Mouse (Mus musculus): Measurements from ENCODE around the gene Smok2a. TPM values are rescaled to one million over a fixed set of nuclear protein-coding genes. Genes with fewer than 3 reads are reported as not detected.
"Not testable (repeated sequence)": the region's sequence is repeated elsewhere in the genome, so short reads cannot be mapped to it uniquely, and the experiment has no call there.

The Smok2a gene
- polyA plus RNA-seq, 1 experiment from 2014 or later, result not detected

DNA sequence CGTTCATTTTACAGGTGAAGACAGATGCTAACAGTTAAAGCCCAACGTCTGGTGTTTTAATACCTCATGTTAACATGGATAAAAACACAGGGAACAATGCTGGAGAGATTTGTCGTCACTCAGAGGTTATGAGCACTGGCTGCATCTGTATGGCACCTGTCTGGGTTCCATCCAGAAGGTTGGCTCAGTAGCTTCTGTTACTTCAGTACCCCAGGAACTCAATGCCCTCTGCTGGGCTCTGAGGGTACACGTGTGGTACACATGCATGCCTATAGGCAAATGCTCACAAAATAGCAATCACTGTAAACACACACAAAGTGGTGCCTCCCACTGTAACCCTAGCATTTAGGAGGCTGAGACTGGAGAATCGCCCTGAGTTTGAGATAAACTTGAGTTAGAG, 33.8 kb downstream of the Smok2a start:
- H3K36me3 ChIP-seq (ENCODE audit: control insufficient read depth, insufficient read depth); H3K27ac ChIP-seq (ENCODE audit: low read length); H3K4me1 ChIP-seq (replicated peaks; ENCODE audit: control insufficient read depth, insufficient read depth, low read length); H3K9me3 ChIP-seq (ENCODE audit: control insufficient read depth, low read length); ATAC-seq; H3K4me3 ChIP-seq (replicated peaks; ENCODE audit: low read length); H3K4me2 ChIP-seq (ENCODE audit: low read length); H3K9ac ChIP-seq (replicated peaks; ENCODE audit: low read depth, low read length); H3K27me3 ChIP-seq (replicated peaks; ENCODE audit: control insufficient read depth, insufficient read depth, low read length): not testable (repeated sequence)
- 57% methylated on average over 1 of the region's 5 CpGs for WGBS

Other genes with a start within 250 kb of the Smok2a start
- gene Wtap, start 227.0 kb upstream of the Smok2a start, polyA plus RNA-seq (2015; fragmentation: Nextera tagmentation; extraction: Ambion mirVana), result 155 and 168 TPM in 2 replicates
- gene Sod2, start 214.3 kb upstream of the Smok2a start, polyA plus RNA-seq (2015; fragmentation: Nextera tagmentation; extraction: Ambion mirVana), result 107 and 120 TPM in 2 replicates
- 0.25 and 0.58 TPM in 2 replicates for gene Gpr31b, start 168.9 kb upstream of the Smok2a start, polyA plus RNA-seq (2015; fragmentation: Nextera tagmentation; extraction: Ambion mirVana)
- 0.17 TPM in 1 of 2 replicates, not detected in the other for gene Tcp10b, start 160.1 kb upstream of the Smok2a start, polyA plus RNA-seq (2015; fragmentation: Nextera tagmentation; extraction: Ambion mirVana)
- gene Unc93a, start 89.4 kb upstream of the Smok2a start, polyA plus RNA-seq (2015; fragmentation: Nextera tagmentation; extraction: Ambion mirVana), result 0.09 and 0.27 TPM in 2 replicates
- not detected in 2 replicates for gene Smok2b, start 9.1 kb downstream of the Smok2a start, polyA plus RNA-seq (2015; fragmentation: Nextera tagmentation; extraction: Ambion mirVana)
- not detected in 2 replicates for gene Tcp10c, start 133.4 kb downstream of the Smok2a start, polyA plus RNA-seq (2015; fragmentation: Nextera tagmentation; extraction: Ambion mirVana)

All from forebrain, embryonic 16.5 days (tissue).